Mouse (Mus musculus) retina, embryonic 14.5 days (tissue): ENCODE measurements at regions not wholly inside any gene's neighbourhood (a gene's known extent, or its start where the extent isn't known, plus 50 kb on each side); places are given as distances from the start of the nearest gene placed in this dataset.
A peak's percentile ranks its signal among the peaks of the same experiment; 100 is the strongest.

Source experiments
- DNase-seq: peaks from one replicate; pipeline ENCODE4 v3.0.0-alpha.2; 2015; ENCODE audit warnings: low spot score

GRCm38 (mm10) chr8:50592899-50593454 is 1749.2 kb upstream of the Tenm3 start:
- peak; percentile 13 for DNase-seq
